Mouse (Mus musculus) left cerebral cortex, postnatal 4 days (tissue): ENCODE measurements around the gene Hhatl. TPM values are rescaled to one million over a fixed set of nuclear protein-coding genes. Genes with fewer than 3 reads are reported as not detected.
A peak's percentile ranks its signal among the peaks of the same experiment; 100 is the strongest.

Experiments
- DNase-seq: peaks from one replicate; pipeline ENCODE4 v3.0.0-alpha.2; 2022
- intact Hi-C: fragments of 180-260 bp; cut with DNase I; formaldehyde crosslinking; loops from one replicate; pipeline ENCODE4 v1.15.1; 2025
- total RNA-seq, 2 experiments: library from RNA; stranded (reverse); gene quantifications; 2 replicates each; pipeline ENCODE4 v1.2.3; 2021

Gene Hhatl
- total RNA-seq, 2 experiments from 2014 or later: 0.93 TPM; not detected in 1

GRCm38 (mm10) chr9:121760271-121761090, 31.8 kb downstream of the Hhatl start:
- intact Hi-C loops: no loop called here

GRCm38 (mm10) chr9:121759091-121760081, 32.9 kb downstream of the Hhatl start, which contains the start of gene Zfp651:
Zfp651 (plus strand) TSS chr9:121759330.
- intact Hi-C loops: loop anchor here (10.0 kb wide), 1 partner anchor 285 kb away; no protein-coding TSS in a partner anchor
- DNase-seq: peak; percentile 85

More at GRCm38 (mm10) chr9:121760271-121761090, 31.8 kb downstream of the Hhatl start:
- DNase-seq: peak; percentile 71

- intact Hi-C loops: loop anchor here (10.0 kb wide), 1 partner anchor 283 kb away; no protein-coding TSS in a partner anchor
- DNase-seq: no peak
Measured at GRCm38 (mm10) chr9:121757835-121758814, 34.2 kb downstream of the Hhatl start.

- intact Hi-C loops: loop anchor here (10.0 kb wide), 1 partner anchor 283 kb away; no protein-coding TSS in a partner anchor
Measured at GRCm38 (mm10) chr9:121757432-121757831, 34.9 kb downstream of the Hhatl start.

GRCm38 (mm10) chr9:121756785-121757184, 35.5 kb downstream of the Hhatl start:
- no peak for DNase-seq
- intact Hi-C loops: loop anchor here (10.0 kb wide), 1 partner anchor 282 kb away; no protein-coding TSS in a partner anchor

More at GRCm38 (mm10) chr9:121757432-121757831, 34.9 kb downstream of the Hhatl start:
- DNase-seq: no peak

- no peak for DNase-seq
- intact Hi-C loops: loop anchor here (10.0 kb wide), 1 partner anchor 280 kb away; no protein-coding TSS in a partner anchor
Measured at GRCm38 (mm10) chr9:121754624-121755023, 37.7 kb downstream of the Hhatl start.

- intact Hi-C loops: loop anchor here (10.0 kb wide), 1 partner anchor 278 kb away; no protein-coding TSS in a partner anchor
Measured at GRCm38 (mm10) chr9:121752774-121753173, 39.5 kb downstream of the Hhatl start.

GRCm38 (mm10) chr9:121744051-121744450, 48.3 kb downstream of the Hhatl start:
- intact Hi-C loops: no loop called here
- DNase-seq: no peak

More at GRCm38 (mm10) chr9:121752774-121753173, 39.5 kb downstream of the Hhatl start:
- no peak for DNase-seq

- DNase-seq: no peak
- intact Hi-C loops: no loop called here
Measured at GRCm38 (mm10) chr9:121741168-121741567, 51.1 kb downstream of the Hhatl start.

- no peak for DNase-seq
- intact Hi-C loops: no loop called here
Measured at GRCm38 (mm10) chr9:121740490-121740889, 51.8 kb downstream of the Hhatl start.

Other genes starting within 250 kb of the Hhatl start
- under 1 TPM; 0.42 to 0.98 TPM for gene Lyzl4, start 150.4 kb downstream of the Hhatl start, total RNA-seq
- 1 to 10 TPM; 3.1 to 5.5 TPM for gene Vipr1, start 149.8 kb downstream of the Hhatl start, total RNA-seq
- 10 to 100 TPM; 38.7 to 40.7 TPM for gene Sec22c, start 87.0 kb downstream of the Hhatl start, total RNA-seq
- gene Ss18l2, start 82.2 kb downstream of the Hhatl start, total RNA-seq: 10 to 100 TPM; 60.1 to 60.6 TPM
- 100 to 1,000 TPM; 145 to 152 TPM for gene Nktr, start 73.3 kb downstream of the Hhatl start, total RNA-seq
- 10 to 100 TPM; 87.2 to 91.9 TPM for gene Zfp651, start 33.2 kb downstream of the Hhatl start, total RNA-seq
- gene Klhl40, start 14.9 kb downstream of the Hhatl start, total RNA-seq: 1 to 10 TPM; 1.3 TPM
- gene Ccdc13, start 47.0 kb upstream of the Hhatl start, total RNA-seq: 1 to 10 TPM; 3.9 to 4.3 TPM
- gene Higd1a, start 65.9 kb upstream of the Hhatl start, total RNA-seq: 10 to 100 TPM; 55.9 to 58.7 TPM
- 1 to 10 TPM; 1.7 to 4.3 TPM for gene Ackr2, start 105.8 kb upstream of the Hhatl start, total RNA-seq
- not detected for gene Cyp8b1, start 123.8 kb upstream of the Hhatl start, total RNA-seq
- 1 to 10 TPM; 3.1 to 3.5 TPM for gene Fam198a, start 158.5 kb upstream of the Hhatl start, total RNA-seq
- 10 to 100 TPM; 31.5 to 35.8 TPM for gene Pomgnt2, start 204.6 kb upstream of the Hhatl start, total RNA-seq